Mouse (Mus musculus) brain, embryonic 14.5 days (tissue): ENCODE measurements at regions not wholly inside any gene's neighbourhood (a gene's known extent, or its start where the extent isn't known, plus 50 kb on each side); places are given as distances from the start of the nearest gene placed in this dataset.
"Not testable (repeated sequence)": the region's sequence is repeated elsewhere in the genome, so short reads cannot be mapped to it uniquely, and the experiment has no call there.

Experiments
- DNase-seq: peaks from one replicate; pipeline ENCODE4 v3.0.0-alpha.2; 2011; ENCODE audit warnings: low read depth
- CTCF ChIP-seq: fragments of 200-500 bp; IDR thresholded peaks from 2 replicates; pipeline ENCODE4 v1.5.1; 2012; ENCODE audit warnings: inconsistent platforms, mild to moderate bottlenecking, moderate library complexity, borderline replicate concordance; ENCODE audit not compliant: insufficient read depth, insufficient read length; ENCODE audit errors: extremely low read depth
- POLR2A ChIP-seq: fragments of 200-500 bp; IDR thresholded peaks from 2 replicates; pipeline ENCODE4 v1.6.1; 2012; ENCODE audit warnings: mild to moderate bottlenecking, inconsistent platforms, borderline replicate concordance; ENCODE audit not compliant: poor library complexity, insufficient read depth, insufficient read length, severe bottlenecking; ENCODE audit errors: extremely low read depth

GRCm38 (mm10) chr14:53505389-53505788 is 748.5 kb downstream of the Dad1 start:
- peak; percentile 48 for DNase-seq

DNA sequence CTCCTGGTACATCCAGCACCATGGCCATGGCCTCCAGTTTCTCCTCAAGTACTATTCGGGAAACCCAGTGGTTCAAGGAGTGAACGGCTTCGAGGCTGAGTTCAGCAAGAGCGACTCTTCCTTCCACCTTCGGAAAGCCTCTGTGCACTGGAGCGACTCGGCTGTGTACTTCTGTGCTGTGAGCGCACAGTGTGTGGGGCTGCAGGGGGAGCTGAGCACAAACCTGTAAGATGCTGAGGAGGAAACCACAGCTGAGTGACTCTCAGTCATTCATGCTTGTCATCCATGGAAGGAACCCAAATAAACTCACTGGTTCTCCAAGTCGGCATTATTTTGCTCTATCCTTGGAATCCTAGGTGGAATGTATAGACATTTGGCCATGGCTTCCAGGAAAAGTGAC is 765.5 kb downstream of the Dad1 start:
- DNase-seq: not testable (repeated sequence)

More at GRCm38 (mm10) chr14:53505389-53505788, 748.5 kb downstream of the Dad1 start:
- peak; percentile 15; the same call in 1 of the 2 replicates for TF ChIP-seq CTCF

DNA sequence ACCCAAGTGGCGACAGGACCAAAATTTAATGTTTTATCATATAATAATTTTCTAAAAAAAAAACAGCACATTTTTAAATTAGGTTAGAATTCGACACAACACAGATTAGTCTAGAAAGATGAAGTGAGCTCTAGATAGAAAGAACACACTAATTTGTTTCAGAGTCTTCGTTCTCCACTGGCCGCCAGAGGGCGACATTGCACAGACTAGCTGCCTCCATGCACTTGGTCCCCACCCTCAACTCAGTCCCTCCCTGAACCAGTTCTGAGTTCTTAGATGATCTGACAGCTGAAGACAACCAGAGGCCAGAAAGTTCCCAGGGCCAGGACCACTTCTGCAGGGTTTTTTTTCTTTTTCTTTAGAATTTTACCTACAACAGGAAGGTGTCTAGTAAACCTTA is 766.3 kb downstream of the Dad1 start:
- DNase-seq: not testable (repeated sequence)

- not testable (repeated sequence) for DNase-seq
These were observed 779.7 kb downstream of the Dad1 start for GRCm38 (mm10) chr14:53474170-53474569.

- DNase-seq: not testable (repeated sequence)
These were observed 793.1 kb downstream of the Dad1 start for GRCm38 (mm10) chr14:53460790-53461189.

- DNase-seq: no peak
- no peak for TF ChIP-seq CTCF
These were observed 799.9 kb downstream of the Dad1 start for GRCm38 (mm10) chr14:53454001-53454400.

GRCm38 (mm10) chr14:53439643-53440042 is 814.3 kb downstream of the Dad1 start:
- not testable (repeated sequence) for DNase-seq

GRCm38 (mm10) chr14:53430130-53430529 is 823.8 kb downstream of the Dad1 start:
- not testable (repeated sequence) for DNase-seq

DNA sequence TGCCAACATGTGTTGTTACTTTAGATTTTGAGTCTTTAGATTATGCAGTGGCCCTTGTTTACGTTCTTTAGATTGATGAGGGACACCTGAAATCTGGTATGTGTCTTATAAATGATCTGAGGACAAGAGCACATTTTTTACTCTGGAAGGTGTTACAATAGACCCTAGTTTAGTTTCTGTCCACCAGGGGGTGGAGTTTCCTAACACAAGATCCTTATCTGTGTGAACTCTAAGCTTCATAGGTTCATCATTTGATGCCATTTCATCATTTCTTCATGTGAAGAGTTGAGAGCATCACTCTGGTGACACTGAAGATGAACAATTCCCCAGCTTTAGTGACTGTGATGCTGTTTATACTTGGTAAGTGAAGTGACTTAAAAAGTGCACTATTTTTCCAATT is 825.5 kb downstream of the Dad1 start:
- not testable (repeated sequence) for DNase-seq

DNA sequence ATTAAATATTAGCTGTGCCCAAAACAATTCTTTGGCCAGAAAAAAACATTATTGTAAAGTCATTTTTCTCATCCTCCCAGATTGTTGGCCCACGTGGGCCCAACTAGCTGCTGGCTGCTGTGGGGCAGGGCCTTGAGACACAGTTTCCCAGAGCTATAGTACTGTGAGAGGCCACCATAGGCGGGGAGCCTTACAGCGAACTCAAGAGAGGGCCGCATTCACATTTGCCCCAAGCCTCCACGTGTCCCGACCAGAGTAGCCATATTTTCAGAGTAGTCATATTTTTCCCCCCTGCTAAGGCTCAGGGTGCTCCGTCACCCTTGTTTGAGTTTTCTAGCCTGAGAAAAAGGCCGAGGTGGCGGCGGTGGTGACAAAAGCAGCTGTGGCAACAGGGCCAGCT is 826.3 kb downstream of the Dad1 start:
- not testable (repeated sequence) for DNase-seq

DNA sequence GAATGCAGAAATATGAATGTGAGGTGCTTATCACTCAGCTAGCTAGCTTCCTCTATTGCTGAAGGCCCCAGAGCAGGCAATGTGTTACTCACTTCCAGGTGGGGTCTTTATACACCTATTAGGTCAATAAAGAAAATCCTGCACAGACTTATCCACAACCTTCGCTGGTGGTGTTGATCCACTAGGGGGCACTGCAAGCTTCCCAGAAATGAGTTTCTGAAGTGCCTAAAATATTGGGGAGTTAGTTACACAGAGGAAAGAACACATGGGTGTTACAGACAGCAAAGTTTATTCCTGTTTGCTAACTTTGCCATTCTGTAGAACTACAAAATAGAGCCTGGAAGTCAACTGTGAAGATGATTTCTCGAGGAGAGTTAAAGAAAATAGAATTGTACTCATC is 836.9 kb downstream of the Dad1 start:
- DNase-seq: not testable (repeated sequence)

- DNase-seq: not testable (repeated sequence)
These were observed 846.2 kb downstream of the Dad1 start for GRCm38 (mm10) chr14:53407500-53408227.

- not testable (repeated sequence) for DNase-seq
These were observed 863.6 kb downstream of the Dad1 start for GRCm38 (mm10) chr14:53390307-53390706.

- not testable (repeated sequence) for DNase-seq
These were observed 879.0 kb upstream of the Olfr1507 start for GRCm38 (mm10) chr14:53374591-53374990.

DNA sequence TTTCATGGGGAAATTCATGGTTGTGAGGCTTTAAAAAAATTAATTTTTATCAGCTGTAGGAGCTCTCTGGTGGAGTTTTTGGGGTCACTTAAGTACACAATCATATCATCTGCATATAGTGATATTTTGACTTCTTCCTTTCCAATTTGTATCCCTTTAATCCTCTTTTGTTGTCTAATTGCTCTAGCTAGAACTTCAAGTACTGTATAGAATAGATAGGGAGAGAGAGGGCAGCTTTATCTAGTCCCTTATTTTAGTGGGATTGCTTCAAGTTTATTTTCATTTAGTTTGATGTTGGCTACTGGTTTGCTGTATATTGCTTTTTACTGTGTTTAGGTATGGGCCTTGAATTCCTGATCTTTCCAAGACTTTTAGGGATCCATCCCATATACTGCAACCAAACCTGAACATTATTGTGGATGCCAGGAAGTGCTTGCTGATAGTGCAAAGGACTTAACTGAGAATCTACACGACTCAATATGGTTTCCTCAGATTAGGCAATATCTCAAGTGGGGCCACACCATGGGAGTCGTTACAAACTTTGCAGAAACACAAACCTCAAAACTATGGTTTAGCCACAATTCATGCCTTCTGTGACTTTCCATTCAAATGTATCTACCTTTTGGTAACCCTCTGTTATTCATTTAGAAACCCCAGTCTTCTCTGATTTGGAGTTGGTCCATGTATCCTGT is 878.4 kb upstream of the Olfr1507 start:
- not testable (repeated sequence) for DNase-seq

- DNase-seq: no peak
- TF ChIP-seq POLR2A (no peak), CTCF (no peak)
These were observed 874.2 kb upstream of the Olfr1507 start for GRCm38 (mm10) chr14:53369776-53370175.

DNA sequence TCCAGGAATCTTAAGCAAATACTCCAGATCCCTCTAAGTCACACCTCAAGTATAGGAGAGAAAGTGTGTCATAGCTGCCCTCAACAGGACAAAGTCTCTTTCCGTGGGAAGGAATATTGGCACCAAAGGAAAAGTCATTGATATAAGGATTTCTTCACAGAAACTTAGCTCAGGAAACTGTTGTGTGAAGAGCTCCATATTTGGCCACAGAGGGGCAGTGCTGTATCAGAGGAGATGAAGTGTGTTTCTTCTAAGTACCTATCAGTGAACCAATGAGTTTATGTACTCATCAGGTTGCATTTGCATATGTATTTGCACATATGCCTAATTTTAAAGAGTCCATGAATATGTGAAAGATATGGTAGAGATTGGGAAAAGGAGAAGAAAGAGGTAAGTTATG is 871.9 kb upstream of the Olfr1507 start:
- not testable (repeated sequence) for DNase-seq

- not testable (repeated sequence) for DNase-seq
These were observed 868.4 kb upstream of the Olfr1507 start for GRCm38 (mm10) chr14:53363995-53364394.

DNA sequence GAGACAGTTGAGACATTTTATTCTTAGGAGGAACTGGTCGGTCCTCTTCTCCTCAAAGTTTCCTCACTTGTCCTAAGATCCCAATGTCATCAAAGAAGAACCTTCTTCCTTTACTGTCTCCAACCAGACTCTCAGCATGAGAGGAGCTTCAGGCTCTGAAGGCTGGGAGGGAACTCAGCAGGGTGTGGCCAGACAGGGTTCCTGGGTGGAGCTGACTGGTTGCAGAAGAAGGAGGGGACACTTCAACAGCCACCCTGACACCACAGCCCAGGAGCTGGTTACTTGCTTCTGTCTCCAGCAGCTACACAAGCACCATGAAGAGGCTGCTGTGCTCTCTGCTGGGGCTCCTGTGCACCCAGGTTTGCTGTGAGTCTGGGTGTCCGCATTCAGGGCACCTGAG is 866.5 kb upstream of the Olfr1507 start:
- DNase-seq: not testable (repeated sequence)

- not testable (repeated sequence) for DNase-seq
These were observed 861.9 kb upstream of the Olfr1507 start for GRCm38 (mm10) chr14:53357498-53357897.

GRCm38 (mm10) chr14:53356783-53357182 is 861.2 kb upstream of the Olfr1507 start:
- not testable (repeated sequence) for DNase-seq
